Mouse (Mus musculus): ENCODE data around the gene Tspear.
"Not testable (repeated sequence)": the region's sequence is repeated elsewhere in the genome, so short reads cannot be mapped to it uniquely, and the experiment has no call there.

DNA sequence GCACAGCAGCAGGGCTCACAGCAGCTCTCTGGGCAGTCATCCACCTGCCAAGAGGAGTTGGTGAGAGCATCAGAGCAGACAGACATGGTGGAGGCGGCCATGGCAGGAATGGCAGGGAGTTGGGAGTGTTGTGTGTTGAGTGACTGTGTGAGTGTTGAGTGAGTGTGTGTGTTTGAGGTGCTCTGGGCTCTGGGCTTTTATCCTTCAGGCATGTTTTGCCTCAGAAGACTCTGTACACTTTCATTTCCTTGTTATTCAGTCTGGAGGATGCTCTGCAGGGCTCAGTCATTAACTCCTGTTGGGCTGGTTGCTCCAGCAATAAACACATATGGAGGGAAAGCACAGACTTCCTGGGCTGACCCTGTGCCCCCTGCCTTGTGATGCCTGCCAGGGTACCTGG lies 84.9 kb downstream of the Tspear start, which contains the start of gene Gm3238:
- TF ChIP-seq POLR2A (IDR thresholded peaks at IDR 0.05; ENCODE audit: borderline replicate concordance, low read depth, low read length); CTCF (IDR thresholded peaks at IDR 0.05; ENCODE audit: low read depth, low read length): not testable (repeated sequence)
